Mouse (Mus musculus) hindbrain, postnatal 0 days (tissue): ENCODE results near the gene Clec4d. TPM values are rescaled to one million over a fixed set of nuclear protein-coding genes. Genes with fewer than 3 reads are reported as not detected.
"Not testable (repeated sequence)": the region's sequence is repeated elsewhere in the genome, so short reads cannot be mapped to it uniquely, and the experiment has no call there.

Experiments used
- ATAC-seq: fragments of 200-750 bp; cut with Nextera tagmentation; 2 replicates; pipeline ENCODE4 v1.8.0; 2017; ENCODE audit warnings: mild to moderate bottlenecking, moderate TSS enrichment, moderate library complexity
- DNase-seq: peaks from one replicate; pipeline ENCODE4 v3.0.0-alpha.2; 2015; ENCODE audit warnings: low spot score
- H3K27ac ChIP-seq: fragments of 300-500 bp; sonication (generic); 2 replicates; pipeline ENCODE4 v1.5.1; 2014; ENCODE audit warnings: mild to moderate bottlenecking
- H3K27me3 ChIP-seq: fragments of 300-500 bp; sonication (generic); 2 replicates; pipeline ENCODE4 v1.6.1; 2014; ENCODE audit warnings: low read length, mixed read lengths; ENCODE audit not compliant: insufficient read depth
- H3K36me3 ChIP-seq: fragments of 300-500 bp; sonication (generic); 2 replicates; pipeline ENCODE4 v1.6.1; 2014; ENCODE audit warnings: low read length, mixed read lengths; ENCODE audit not compliant: insufficient read depth
- H3K4me1 ChIP-seq: fragments of 300-500 bp; sonication (generic); 2 replicates; pipeline ENCODE4 v1.6.1; 2014; ENCODE audit warnings: antibody characterized with exemption, low read length, mixed read lengths; ENCODE audit not compliant: insufficient read depth
- H3K4me2 ChIP-seq: fragments of 300-500 bp; sonication (generic); 2 replicates; pipeline ENCODE4 v1.6.1; 2014; ENCODE audit warnings: low read depth, mild to moderate bottlenecking, low read length, moderate library complexity, mixed read lengths
- H3K4me3 ChIP-seq: fragments of 300-500 bp; sonication (generic); 2 replicates; pipeline ENCODE4 v1.5.1; 2014; ENCODE audit warnings: low read length
- H3K9ac ChIP-seq: fragments of 300-500 bp; sonication (generic); replicated peaks from 2 replicates; pipeline ENCODE4 v1.6.1; 2014; ENCODE audit warnings: mild to moderate bottlenecking, low read length, moderate library complexity, mixed read lengths
- H3K9me3 ChIP-seq: fragments of 300-500 bp; sonication (generic); 2 replicates; pipeline ENCODE4 v1.6.1; 2016; ENCODE audit warnings: low read length, mixed read lengths
- CTCF ChIP-seq: IDR thresholded peaks from 2 replicates; pipeline ENCODE4 v1.5.1; 2016; ENCODE audit warnings: antibody characterized with exemption, control low read depth, low read depth
- WGBS: fragments of 180-500 bp; shearing (Covaris S2); extraction: QIAGEN DNeasy Blood & Tissue Kit; methylation state at CpG from one replicate; pipeline ENCODE4 v1.1.7; 2014; 5-methylcytosine and 5-hydroxymethylcytosine counted together
- polyA plus RNA-seq: library from polyadenylated mRNA; unstranded; fragments of >200 nt; fragmentation: Nextera tagmentation; extraction: Ambion mirVana; gene quantifications from 2 replicates; pipeline ENCODE4 v1.2.1, GENCODE M21; 2015
- total RNA-seq: library from RNA; depleted of rRNA; stranded (reverse); fragments of >200 nt; gene quantifications from 2 replicates; pipeline ENCODE4 v1.2.3, GENCODE M21; 2014; rRNA removed

Gene Clec4d
- total RNA-seq (not detected in 2 replicates), polyA plus RNA-seq (not detected in 2 replicates)

DNA sequence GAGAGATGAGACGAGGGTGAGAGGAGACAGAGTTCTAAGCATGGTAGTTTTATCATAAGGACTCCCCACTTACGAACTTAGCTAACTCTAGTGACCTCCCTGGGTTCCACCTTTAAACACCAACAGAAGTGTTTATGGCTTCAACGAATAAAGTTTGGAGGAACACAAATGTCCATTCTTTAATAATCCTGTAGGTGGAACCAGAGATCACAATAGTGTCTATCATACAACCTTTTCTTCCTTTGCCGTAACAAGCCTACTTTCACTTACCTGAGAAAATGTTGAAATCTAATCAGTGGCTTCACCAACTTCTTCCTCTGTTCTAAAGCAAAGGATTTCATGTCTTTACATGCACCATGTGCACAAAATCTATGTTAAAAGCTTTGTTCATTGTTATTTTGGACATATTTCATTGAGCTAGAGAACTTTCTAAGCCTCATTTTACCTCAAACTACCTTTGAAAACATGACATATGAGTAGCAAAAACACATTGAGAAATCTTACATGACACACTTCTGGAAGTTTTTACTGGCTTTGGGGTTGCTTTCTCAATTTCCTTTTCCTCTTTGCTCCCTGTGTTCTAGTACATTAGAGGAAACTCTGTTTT lies at the start of gene Clec4d:
TSS of gene Clec4d (plus strand) at position 557 of the 607 bp plus-strand sequence.
- peak; percentile 4 for DNase-seq
- WGBS, result 75% methylated on average over 4 of the region's 4 CpGs
- Histone ChIP-seq H3K36me3 (no peaks in the 10 kb centered on the region), H3K27me3 (no peaks in the 10 kb centered on the region), H3K27ac (no peak within 1 kb of the TSS), H3K9me3 (no peaks in the 10 kb centered on the region), H3K4me2 (no peak within 1 kb of the TSS), H3K9ac (no peak within 1 kb of the TSS), H3K4me3 (no peak within 1 kb of the TSS), H3K4me1 (no peaks in the 10 kb centered on the region)
- no peak for ATAC-seq
- TF ChIP-seq CTCF, result peak; percentile 49

DNA sequence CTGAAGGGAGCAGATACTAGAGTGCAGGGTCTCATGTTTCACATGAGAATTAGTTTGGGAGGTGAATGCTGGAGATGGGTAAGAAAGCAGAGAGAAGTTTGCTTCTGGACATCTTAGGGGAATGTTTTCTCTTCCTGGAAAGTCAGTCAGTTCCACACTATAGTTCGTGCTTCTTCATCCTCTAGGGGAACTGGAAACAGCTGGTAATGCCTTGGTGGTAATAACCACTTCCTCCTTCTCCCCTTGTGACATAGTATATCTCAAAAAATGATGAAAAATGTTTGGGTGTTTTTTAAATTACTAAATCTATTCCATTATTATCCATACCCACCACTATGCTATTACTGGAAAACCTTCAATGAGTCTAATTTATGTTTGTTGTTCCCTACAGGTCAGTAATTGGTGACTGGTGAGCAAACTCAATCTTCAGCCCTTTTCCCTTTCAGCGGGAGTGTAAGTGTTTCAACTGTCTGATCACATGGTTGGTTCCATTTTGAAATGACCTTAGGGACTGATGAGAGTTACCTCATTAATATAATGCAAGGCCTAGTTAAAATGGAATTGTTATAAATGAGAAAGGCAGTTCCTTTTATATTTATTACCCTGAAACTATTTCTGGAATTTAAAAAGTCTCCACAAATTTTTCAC lies 34.3 kb upstream of the Clec4d start:
- Histone ChIP-seq H3K4me3 (no peak overlapping the region), H3K9me3 (no peaks in the 10 kb centered on the region), H3K27me3 (no peaks in the 10 kb centered on the region), H3K4me2 (no peak overlapping the region), H3K36me3 (no peaks in the 10 kb centered on the region), H3K4me1 (no peaks in the 10 kb centered on the region), H3K27ac (no peak overlapping the region), H3K9ac (no peak overlapping the region)
- WGBS, result 65% methylated on average over 2 of the region's 2 CpGs
- ATAC-seq (no peak), DNase-seq (no peak)
- TF ChIP-seq CTCF, result no peak

DNA sequence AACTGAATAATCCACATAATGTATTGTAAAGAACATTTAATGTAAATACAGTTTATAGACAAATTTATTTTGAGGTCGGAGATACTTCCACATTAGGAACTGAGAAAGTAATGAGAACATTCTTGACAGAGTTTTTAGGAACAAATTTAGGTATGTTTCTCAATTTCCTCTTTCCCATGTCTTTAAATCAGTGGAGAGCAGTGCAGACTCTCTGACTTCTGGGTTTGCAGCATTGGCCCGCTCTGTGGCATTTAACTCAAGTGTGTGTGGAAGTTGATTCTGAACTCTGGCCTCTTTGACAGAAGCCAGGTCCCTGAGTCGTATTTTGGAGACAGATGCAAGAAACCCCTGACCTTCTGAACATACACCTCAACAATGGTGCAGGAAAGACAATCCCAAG lies 32.3 kb upstream of the Clec4d start, which contains the start of gene Clec4n:
TSS of gene Clec4n (plus strand) at position 200 of the 400 bp plus-strand sequence.
- TF ChIP-seq CTCF, result no peak
- Histone ChIP-seq H3K4me1 (no peaks in the 10 kb centered on the region), H3K9me3 (no peaks in the 10 kb centered on the region), H3K27me3 (no peaks in the 10 kb centered on the region), H3K4me2 (no peak within 1 kb of the TSS), H3K4me3 (no peak within 1 kb of the TSS), H3K27ac (no peak within 1 kb of the TSS), H3K36me3 (no peaks in the 10 kb centered on the region), H3K9ac (no peak within 1 kb of the TSS)
- DNase-seq (no peak), ATAC-seq (no peak)
- 71% methylated on average over 3 of the region's 3 CpGs for WGBS

DNA sequence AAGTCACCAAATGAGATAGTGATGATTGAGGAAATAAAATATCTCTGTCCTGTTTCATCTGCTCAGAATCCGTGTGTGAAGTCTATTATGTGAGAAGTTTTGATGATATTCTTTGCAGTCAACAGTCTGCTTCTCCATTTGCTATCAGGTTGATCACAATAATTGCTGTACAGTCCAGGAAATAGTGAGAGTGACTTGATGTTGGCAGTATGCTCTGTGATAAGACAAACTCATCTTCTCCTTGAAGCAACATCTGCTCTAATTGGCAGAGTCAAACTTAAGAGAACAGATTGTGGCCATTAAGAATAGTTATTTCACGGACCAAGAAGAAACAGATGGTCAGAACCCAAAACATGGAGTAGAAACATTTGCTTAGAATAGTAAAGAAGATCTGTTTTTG lies 30.8 kb upstream of the Clec4d start:
- TF ChIP-seq CTCF, result no peak
- Histone ChIP-seq H3K4me1 (no peaks in the 10 kb centered on the region), H3K4me3 (no peak overlapping the region), H3K4me2 (no peak overlapping the region), H3K27ac (no peak overlapping the region), H3K36me3 (no peaks in the 10 kb centered on the region), H3K9ac (no peak overlapping the region), H3K9me3 (no peaks in the 10 kb centered on the region), H3K27me3 (no peaks in the 10 kb centered on the region)
- DNase-seq (no peak), ATAC-seq (no peak)
- WGBS, result 70% methylated on average over 2 of the region's 2 CpGs

DNA sequence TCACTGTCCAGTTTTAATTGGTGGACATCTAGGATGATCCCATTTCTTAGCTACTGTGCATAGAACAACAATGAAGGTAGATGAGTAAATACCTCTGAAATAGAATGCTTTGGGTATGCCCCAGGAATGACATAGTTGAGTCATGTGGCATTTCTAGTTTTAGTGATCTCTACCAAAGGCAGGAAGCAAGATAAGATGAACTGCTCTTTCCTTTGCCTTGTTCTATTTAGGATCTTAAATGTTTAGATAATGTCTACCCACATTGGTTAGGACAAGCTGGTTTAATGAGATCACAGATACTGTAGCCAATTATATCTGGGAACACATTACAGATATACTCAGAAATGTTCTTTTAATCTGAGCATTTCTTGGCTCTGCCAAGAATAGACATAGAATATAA lies 24.3 kb upstream of the Clec4d start:
- no peak overlapping the region for H3K27ac ChIP-seq
- TF ChIP-seq CTCF, result no peak
- no peaks in the 10 kb centered on the region for H3K36me3 ChIP-seq
- H3K4me2 ChIP-seq, result no peak overlapping the region
- DNase-seq (no peak), ATAC-seq (no peak)
- H3K9me3 ChIP-seq, result no peaks in the 10 kb centered on the region
- no peaks in the 10 kb centered on the region for H3K4me1 ChIP-seq
- no peaks in the 10 kb centered on the region for H3K27me3 ChIP-seq
- no peak overlapping the region for H3K4me3 ChIP-seq
- H3K9ac ChIP-seq, result no peak overlapping the region

DNA sequence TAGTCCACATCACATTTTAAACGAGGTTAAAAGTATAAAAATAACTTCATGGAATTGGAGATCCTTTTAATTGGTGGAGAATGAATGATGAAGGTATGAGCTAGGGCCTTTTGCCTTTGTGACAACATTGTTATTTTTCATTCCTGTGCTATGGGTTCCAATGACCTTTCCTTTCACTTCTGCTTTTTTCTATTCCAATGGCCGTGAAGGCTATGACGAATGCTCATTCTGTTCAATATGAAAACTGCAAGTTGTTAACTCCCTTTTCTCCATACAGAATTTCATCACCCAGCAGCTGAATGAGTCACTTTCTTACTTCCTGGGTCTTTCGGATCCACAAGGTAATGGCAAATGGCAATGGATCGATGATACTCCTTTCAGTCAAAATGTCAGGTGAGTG lies 17.7 kb upstream of the Clec4d start:
- 87% methylated on average over 5 of the region's 5 CpGs for WGBS

DNA sequence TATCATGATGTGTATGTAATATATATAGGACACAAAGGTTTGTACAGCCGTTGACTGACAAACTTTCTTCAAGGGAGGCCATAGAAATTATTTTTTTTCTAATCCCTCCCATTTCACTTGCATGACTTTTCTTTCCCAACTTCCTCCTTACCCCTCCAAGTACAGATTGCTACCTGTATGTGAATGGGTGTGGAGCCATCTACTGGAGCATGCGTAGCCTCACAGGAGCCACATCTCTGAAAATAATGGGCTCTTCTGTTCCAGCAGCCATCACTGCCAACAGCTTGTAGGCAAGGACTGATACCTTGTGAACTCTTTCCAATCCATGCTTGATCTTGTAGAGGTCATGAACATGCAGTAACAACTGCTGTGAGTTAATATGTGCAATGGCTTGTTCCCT lies 13.0 kb upstream of the Clec4d start:
- DNase-seq, ATAC-seq, H3K36me3 ChIP-seq, H3K4me3 ChIP-seq, H3K9ac ChIP-seq, H3K4me2 ChIP-seq, H3K27me3 ChIP-seq, H3K4me1 ChIP-seq, H3K27ac ChIP-seq, H3K9me3 ChIP-seq: not testable (repeated sequence)
- WGBS, result 92% methylated on average over 2 of the region's 2 CpGs

More for the DNA sequence above, 17.7 kb upstream of the Clec4d start:
- H3K36me3 ChIP-seq, result no peaks in the 10 kb centered on the region
- H3K4me2 ChIP-seq, result no peak overlapping the region
- DNase-seq, result no peak
- no peak overlapping the region for H3K9ac ChIP-seq
- no peaks in the 10 kb centered on the region for H3K9me3 ChIP-seq
- H3K4me3 ChIP-seq, result no peak overlapping the region
- no peak for ATAC-seq
- H3K4me1 ChIP-seq, result no peaks in the 10 kb centered on the region
- no peaks in the 10 kb centered on the region for H3K27me3 ChIP-seq
- H3K27ac ChIP-seq, result no peak overlapping the region
- no peak for TF ChIP-seq CTCF
